Mouse (Mus musculus): ENCODE data around the gene Apba2.

Gene Apba2

DNA sequence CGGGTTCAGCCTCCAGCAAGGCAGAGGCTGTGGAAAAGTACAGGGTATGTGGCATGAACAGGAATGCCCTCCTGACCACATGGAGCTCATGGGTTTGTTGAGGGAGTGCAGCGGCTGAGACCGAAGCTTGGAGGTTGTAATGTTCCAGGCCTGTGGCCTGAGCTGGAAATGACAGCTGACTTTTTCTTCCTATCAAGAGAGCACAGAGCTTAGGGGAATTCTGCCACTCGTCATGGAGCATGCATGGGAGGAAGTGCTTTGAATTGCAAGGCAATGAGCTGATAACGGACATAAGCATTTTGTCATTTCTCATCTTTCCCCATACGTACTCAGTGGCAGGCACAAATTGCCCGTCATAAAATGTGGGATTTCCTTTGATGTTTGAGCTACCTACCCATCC is 163.6 kb downstream of the Apba2 start:
- DNase-seq: no peak

- DNase-seq: no peak
These were observed 164.3 kb downstream of the Apba2 start for GRCm38 (mm10) chr7:64665716-64666298.

GRCm38 (mm10) chr7:64667959-64668358 is 166.5 kb downstream of the Apba2 start:
- no peak for DNase-seq

DNA sequence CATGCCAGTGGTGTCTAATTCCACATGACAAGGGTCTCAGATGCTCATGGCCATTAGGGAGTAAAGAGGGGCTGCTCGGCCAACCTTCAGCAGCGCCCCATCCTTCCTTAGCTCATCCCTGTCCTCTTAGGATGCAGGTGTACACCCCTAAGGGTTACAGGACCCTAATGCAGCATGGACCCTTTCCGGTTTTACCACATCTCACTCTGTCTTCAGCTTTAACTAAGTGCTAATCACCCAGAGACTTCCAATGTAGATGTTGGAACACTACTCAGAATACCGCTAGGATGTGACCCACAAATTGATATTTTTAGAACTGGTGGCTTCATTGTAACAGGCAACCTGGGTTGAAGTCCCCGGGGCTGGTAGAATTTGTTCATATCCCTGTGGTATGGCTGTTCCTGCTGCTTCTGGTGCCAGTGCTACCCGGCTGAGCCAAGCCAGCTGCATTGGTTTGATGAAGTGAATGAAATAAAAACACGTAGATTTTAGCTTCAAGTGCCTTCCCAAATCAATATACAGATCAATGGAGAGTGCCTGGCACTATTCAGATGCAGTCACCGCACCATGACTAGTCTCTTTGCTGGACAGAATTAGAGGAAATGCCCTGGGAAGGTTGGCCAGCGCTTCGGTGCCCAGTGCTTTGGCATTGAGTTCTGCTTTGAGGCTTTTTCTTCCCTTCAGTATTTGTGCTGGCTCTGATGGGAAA is 178.4 kb downstream of the Apba2 start:
- no peak for DNase-seq

GRCm38 (mm10) chr7:64684893-64685292 is 183.4 kb downstream of the Apba2 start:
- no peak for DNase-seq

DNA sequence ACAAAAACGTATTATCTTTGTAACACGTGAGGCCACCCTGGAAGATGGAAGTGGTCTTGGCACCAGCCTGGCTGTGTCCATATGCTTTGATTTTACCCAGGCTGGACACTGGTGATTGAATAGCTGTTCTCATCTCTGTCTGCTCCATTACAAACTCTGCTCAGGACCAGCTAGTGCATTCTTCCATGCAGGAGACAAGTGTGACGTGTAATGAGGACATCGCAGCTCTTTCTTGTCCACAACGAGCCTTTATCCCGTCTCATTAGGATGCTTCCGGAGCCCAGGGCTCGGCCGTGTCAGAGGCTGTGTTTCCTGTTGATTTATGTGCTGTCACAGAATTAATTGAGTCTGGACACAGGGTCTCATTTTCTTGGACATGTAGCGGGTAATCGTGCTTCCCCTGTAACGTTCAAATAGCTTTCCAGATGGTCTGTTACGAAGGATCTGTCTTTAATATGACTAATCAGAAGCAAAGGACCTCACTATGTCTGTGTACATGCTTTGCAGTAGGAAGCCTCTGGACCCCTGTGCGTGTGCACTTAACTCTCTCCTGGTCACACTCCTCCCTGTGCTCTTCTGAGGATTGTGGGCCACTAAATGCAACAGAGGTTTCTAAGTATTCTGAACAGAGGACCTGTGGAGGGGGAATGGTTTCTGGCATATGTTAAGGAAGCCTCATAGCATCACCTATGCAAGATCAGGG is 186.8 kb downstream of the Apba2 start:
- DNase-seq: no peak

DNA sequence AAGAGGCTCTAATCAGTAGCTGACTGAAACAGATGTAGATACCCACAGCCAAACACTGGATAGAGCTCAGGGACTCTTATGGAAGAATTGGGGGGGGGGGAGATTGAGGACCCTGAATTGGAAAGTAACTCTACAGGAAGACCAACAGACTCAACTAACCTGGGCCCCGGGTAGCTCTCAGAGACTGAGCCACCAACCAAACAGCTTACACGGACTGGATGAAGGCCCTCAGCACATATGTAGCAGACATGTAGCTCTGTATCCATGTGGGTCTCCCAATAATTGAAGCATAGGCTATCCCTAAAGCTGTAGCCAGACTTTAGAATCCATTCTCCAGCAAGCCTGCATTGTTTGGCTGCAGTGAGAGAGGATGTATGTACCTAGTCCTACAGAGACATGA is 190.3 kb downstream of the Apba2 start:
- DNase-seq: no peak

DNA sequence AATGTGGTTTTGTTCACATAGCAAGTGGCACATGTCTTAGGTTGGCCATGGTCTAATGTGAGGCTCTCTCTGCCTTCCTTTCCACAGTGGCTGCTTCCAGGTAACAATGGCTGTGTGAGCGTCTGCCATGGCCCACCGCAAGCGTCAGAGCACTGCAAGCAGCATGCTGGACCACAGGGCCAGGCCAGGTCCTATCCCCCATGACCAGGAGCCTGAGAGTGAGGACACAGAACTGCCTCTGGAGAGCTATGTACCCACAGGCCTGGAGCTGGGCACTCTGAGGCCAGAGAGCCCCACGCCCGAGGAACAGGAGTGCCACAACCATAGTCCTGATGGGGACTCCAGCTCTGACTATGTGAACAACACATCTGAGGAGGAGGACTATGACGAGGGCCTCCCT is 193.4 kb downstream of the Apba2 start:
- DNase-seq: no peak

DNA sequence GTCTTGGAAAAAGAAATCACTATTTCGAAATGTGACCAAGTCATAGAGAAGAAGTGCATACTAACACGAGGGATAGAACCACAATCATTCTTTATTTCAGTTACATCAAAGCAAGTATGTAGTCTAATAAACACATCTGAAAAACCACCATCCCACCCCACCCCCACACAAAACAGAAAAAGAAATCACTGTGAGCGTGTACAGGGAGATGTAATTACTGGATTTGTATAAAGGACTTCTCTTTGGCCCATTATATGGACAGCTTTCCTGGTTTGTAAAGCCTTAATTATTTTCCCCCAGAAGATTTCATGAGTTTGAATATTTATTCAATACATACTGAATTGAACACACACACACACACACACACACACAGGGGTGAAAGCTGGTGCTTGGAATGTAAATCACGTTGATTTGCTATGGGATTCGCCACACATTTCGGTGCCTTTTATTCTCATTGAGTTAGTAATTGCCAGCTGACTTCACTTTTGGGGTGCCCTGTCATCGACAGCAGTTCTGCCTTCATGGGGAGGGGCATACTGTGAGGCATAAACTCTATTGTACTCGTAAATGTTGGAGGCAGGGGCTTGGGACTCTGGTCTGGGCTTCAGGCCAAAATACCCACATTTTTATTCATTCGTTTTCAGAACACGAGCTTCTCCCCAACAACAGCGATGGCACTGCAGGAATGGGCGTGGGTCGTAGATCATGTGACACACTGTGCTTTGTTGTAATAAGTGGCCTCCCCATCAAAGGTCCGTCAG is 195.2 kb downstream of the Apba2 start:
- DNase-seq: no peak

GRCm38 (mm10) chr7:64697791-64698337 is 196.4 kb downstream of the Apba2 start:
- DNase-seq: no peak

DNA sequence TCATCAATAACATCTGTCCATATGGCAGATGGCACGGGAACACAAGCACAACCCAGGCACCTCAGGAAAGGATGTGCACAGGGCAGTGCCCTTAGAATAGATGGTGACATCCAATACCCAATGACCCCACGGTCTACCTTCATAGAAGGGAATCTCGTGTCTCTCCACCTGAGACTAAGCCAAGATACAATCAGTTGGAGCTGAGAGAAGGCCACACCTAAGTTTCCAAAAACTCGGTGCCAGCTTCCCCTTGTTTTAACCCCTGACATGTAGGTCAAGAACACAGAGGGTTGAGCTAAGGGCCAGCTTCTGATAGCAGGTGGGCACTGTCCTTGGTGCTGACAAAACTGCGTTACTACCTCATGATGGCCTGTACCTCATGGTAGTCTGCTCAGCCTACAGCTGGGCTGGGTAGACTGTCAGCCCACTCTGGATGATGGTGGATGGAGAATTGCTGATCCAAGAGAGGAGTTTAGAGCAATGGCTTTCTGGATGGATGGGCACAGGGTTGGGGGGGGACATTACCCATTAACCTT is 202.6 kb downstream of the Apba2 start:
- no peak for DNase-seq

- DNase-seq: no peak
These were observed 206.7 kb downstream of the Apba2 start for GRCm38 (mm10) chr7:64708176-64708575.

DNA sequence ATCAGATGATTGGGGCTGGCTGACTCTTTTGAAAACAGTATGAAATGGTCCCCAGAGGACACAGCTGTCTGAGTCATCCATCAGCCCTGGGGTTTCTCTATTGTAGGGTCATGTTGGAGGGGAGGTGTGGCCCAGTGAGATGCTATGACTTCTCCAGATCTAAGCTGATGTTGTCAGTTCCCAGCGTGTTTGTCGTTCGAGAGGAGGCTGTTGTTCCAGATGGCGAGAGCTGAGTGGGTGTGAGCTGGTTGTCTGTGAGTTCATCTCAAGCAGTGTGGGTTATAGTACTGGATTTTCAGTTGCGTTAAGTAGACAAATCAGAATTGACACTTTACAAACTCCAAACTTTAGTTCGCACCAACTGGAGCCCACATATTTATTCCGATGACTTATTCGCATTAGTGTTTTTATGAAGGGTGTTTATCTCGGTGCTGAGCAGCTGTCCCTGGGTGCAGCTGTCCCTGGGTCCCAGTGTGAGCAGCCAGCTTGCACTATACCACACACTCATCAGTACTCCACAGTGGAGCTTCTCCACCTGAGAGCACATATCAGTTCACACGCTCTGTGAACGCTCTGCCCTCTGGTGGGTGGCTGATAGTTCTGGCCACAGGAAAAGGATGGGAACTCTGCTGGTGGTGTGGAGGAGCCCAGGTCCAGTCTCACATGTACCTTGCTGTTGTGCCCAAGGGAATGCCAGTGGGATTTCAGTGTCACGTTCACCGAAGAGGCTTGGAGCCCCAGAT is 208.2 kb downstream of the Apba2 start:
- DNase-seq: no peak

- no peak for DNase-seq
These were observed 214.8 kb downstream of the Apba2 start for GRCm38 (mm10) chr7:64716286-64716685.

GRCm38 (mm10) chr7:64723313-64723712 is 221.8 kb downstream of the Apba2 start:
- DNase-seq: no peak

DNA sequence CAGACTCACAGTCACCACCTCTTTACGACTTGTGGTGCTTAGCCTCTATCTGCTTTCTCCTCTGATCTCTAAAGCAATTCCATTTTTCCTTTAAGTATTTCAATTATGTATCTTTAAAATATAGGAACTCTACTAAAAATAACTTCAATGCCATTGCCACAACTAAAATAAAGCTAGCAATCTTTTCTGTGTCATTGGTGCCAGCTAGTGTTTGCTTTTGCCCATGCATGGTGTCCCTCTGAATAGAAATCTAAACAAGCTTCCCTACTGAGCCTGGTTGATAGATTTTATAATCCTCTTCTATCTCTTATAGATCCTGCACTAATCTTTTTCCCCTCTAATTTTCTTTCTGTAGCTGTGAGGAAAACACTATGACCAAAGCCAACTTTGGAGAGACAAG is 222.9 kb downstream of the Apba2 start:
- DNase-seq: no peak

DNA sequence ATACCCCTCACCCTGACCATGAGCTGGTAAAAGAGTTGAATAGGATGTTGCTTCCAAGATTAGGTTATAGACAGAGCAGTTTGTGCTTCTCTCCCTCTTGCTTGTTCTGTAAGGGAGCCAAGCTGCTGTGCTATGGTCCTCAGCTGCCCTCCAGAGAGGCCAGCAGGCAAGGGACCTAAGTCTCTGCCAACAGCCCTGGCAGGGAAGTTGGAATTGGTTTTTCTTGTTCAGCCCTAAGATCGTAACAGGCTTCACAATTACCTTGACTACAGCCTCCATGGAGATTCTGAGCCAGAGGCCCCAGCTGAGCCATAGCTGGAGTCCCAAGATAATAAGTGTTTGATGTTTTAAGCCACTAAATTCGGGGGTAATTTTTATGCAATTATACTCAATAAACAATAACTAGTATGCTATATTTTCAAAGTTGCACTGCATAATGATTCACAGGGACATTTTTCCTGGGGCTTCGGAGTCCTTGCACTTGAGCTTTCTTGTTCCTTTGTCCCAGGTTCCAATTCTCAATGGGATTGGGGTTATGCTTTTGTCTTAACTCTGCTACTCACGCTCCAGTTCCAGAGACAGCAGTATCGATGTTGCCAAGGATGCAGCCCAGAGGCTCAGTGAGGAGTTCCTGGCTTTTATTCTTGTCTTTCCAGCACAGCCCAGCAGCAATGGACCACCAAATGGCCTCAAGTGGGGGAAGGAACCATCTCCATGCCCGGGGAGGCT is 224.6 kb downstream of the Apba2 start:
- no peak for DNase-seq

- no peak for DNase-seq
These were observed 226.7 kb downstream of the Apba2 start for GRCm38 (mm10) chr7:64728181-64728591.

DNA sequence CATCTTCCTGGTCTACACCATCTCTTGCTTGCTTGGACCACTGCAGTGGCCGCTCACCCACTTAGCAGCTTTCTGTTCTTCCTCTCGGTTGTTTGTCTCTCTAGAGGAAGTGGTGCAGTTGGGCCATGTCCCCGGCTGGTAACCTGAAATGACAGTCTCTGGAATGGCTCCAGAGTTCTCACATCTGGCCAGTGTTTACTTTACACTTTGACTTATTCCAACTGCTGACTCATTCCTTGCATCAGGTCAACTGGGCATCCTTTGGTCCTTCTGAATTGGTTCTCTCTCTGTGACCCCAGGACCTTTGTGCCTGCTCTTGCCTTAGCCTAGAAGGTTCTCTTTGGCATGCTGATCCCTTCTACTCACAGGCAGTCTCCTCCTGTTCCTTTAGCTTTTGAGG is 227.3 kb downstream of the Apba2 start:
- no peak for DNase-seq

DNA sequence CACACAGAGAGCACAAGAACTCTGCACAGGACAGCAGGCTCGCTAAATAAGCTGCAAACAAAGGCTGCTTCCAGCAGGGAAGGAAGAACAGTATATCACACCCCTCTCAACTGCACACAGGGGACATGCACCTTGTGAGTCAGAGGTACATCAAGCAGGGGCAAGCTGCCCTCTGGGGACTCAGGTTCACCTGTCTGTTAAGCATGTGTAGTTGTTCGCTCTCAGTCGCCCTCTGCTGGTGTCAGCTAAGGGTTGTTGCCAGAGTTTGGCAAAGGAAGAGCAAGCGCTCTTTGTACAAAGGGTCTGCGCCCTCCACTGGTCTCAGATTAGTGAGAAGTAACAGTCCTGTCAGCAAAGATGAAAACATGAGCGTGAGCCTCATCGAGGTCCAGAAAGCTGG is 228.3 kb downstream of the Apba2 start:
- peak; percentile 55 for DNase-seq

DNA sequence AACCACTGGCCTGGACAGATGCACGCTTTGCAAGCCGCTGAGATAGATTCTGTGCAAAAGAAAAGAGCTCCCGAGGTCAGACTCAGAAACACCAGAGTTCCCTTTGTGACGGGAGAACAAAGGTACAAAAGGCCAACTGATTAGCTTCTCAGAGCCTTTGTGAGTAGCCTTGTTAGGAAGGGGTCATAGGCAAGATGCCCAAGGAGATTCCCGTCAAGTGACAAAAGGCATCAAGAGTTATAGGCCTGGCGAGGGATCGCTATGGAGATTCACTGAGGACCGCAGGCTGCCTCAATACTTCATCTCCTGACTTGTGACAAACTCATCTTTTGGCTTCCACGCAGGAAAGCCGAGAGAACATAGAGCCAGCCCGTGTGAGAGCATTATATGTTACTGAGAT is 237.6 kb downstream of the Apba2 start:
- no peak for DNase-seq
